Mouse (Mus musculus): Measurements from ENCODE around the gene Hist1h2ag. TPM values are rescaled to one million over a fixed set of nuclear protein-coding genes. Genes with fewer than 3 reads are reported as not detected.
"Not testable (repeated sequence)": the region's sequence is repeated elsewhere in the genome, so short reads cannot be mapped to it uniquely, and the experiment has no call there.

The Hist1h2ag gene
- polyA plus RNA-seq, 1 experiment from 2014 or later: 1.8 TPM

GRCm38 (mm10) chr13:22039364-22039763 is 3.4 kb downstream of the Hist1h2ag start:
- Histone ChIP-seq H3K27ac (ENCODE audit: low read length) (no peak overlapping the region), H3K4me3 (ENCODE audit: low read depth, low read length) (no peak overlapping the region), H3K4me1 (ENCODE audit: control insufficient read depth, insufficient read depth, low read length) (peaks cover 40% of the 10 kb centered on the region), H3K9me3 (replicated peaks; ENCODE audit: control insufficient read depth, low read length, poor library complexity, severe bottlenecking) (no peaks in the 10 kb centered on the region), H3K36me3 (ENCODE audit: control insufficient read depth, insufficient read depth, low read length) (no peaks in the 10 kb centered on the region), H3K9ac (ENCODE audit: low read depth, low read length) (no peak overlapping the region), H3K4me2 (ENCODE audit: low read length) (no peak overlapping the region), H3K27me3 (ENCODE audit: control insufficient read depth, insufficient read depth, low read depth, low read length) (no peaks in the 10 kb centered on the region)
- ATAC-seq: no peak
- WGBS: 66% methylated on average over 5 of the region's 5 CpGs

GRCm38 (mm10) chr13:22037415-22037814 is 5.3 kb downstream of the Hist1h2ag start:
- WGBS: 79% methylated on average over 2 of the region's 2 CpGs
- H3K27me3 ChIP-seq (ENCODE audit: control insufficient read depth, insufficient read depth, low read depth, low read length): no peaks in the 10 kb centered on the region
- H3K4me2 ChIP-seq (ENCODE audit: low read length): no peak overlapping the region
- H3K9me3 ChIP-seq (replicated peaks; ENCODE audit: control insufficient read depth, low read length, poor library complexity, severe bottlenecking): no peaks in the 10 kb centered on the region
- no peak overlapping the region for H3K27ac ChIP-seq (ENCODE audit: low read length)
- H3K36me3 ChIP-seq (ENCODE audit: control insufficient read depth, insufficient read depth, low read length): no peaks in the 10 kb centered on the region
- no peak overlapping the region for H3K4me3 ChIP-seq (ENCODE audit: low read depth, low read length)
- ATAC-seq: no peak
- peaks cover 33% of the 10 kb centered on the region for H3K4me1 ChIP-seq (ENCODE audit: control insufficient read depth, insufficient read depth, low read length)
- H3K9ac ChIP-seq (ENCODE audit: low read depth, low read length): no peak overlapping the region

- Histone ChIP-seq H3K27ac (ENCODE audit: low read length) (no peak overlapping the region), H3K4me2 (ENCODE audit: low read length) (no peak overlapping the region; the same call in 1 of the 2 replicates), H3K36me3 (ENCODE audit: control insufficient read depth, insufficient read depth, low read length) (no peaks in the 10 kb centered on the region), H3K27me3 (ENCODE audit: control insufficient read depth, insufficient read depth, low read depth, low read length) (no peaks in the 10 kb centered on the region), H3K9me3 (replicated peaks; ENCODE audit: control insufficient read depth, low read length, poor library complexity, severe bottlenecking) (no peaks in the 10 kb centered on the region), H3K4me3 (ENCODE audit: low read depth, low read length) (no peak overlapping the region), H3K9ac (ENCODE audit: low read depth, low read length) (no peak overlapping the region), H3K4me1 (ENCODE audit: control insufficient read depth, insufficient read depth, low read length) (peaks cover 29% of the 10 kb centered on the region)
- no peak for ATAC-seq
- 65% methylated on average over 3 of the region's 3 CpGs for WGBS
These were observed 5.8 kb downstream of the Hist1h2ag start for GRCm38 (mm10) chr13:22036986-22037385.

- peak overlapping the region; percentile 74 for H3K4me2 ChIP-seq (ENCODE audit: low read length)
- no peaks in the 10 kb centered on the region for H3K9me3 ChIP-seq (replicated peaks; ENCODE audit: control insufficient read depth, low read length, poor library complexity, severe bottlenecking)
- 0 out of 2 replicates have a peak overlapping the region, but pooled peaks have one; percentile 21 for H3K9ac ChIP-seq (ENCODE audit: low read depth, low read length)
- H3K4me3 ChIP-seq (ENCODE audit: low read depth, low read length): peak overlapping the region; percentile 40
- H3K27me3 ChIP-seq (ENCODE audit: control insufficient read depth, insufficient read depth, low read depth, low read length): no peaks in the 10 kb centered on the region
- no peaks in the 10 kb centered on the region for H3K36me3 ChIP-seq (ENCODE audit: control insufficient read depth, insufficient read depth, low read length)
- peak; percentile 22; the same call in 1 of the 2 replicates for ATAC-seq
- WGBS: 2% methylated on average over 17 of the region's 23 CpGs
- H3K4me1 ChIP-seq (ENCODE audit: control insufficient read depth, insufficient read depth, low read length): peaks cover 25% of the 10 kb centered on the region
- H3K27ac ChIP-seq (ENCODE audit: low read length): peak overlapping the region; percentile 59; the same call in 1 of the 2 replicates
These were observed 6.4 kb downstream of the Hist1h2ag start for GRCm38 (mm10) chr13:22036149-22036956.

- not testable (repeated sequence) for H3K36me3 ChIP-seq (ENCODE audit: control insufficient read depth, insufficient read depth, low read length); H3K27me3 ChIP-seq (ENCODE audit: control insufficient read depth, insufficient read depth, low read depth, low read length); H3K9me3 ChIP-seq (replicated peaks; ENCODE audit: control insufficient read depth, low read length, poor library complexity, severe bottlenecking)
- peak within 1 kb of the TSS; percentile 43 for H3K4me3 ChIP-seq (ENCODE audit: low read depth, low read length)
- peaks cover 22% of the 10 kb centered on the region for H3K4me1 ChIP-seq (ENCODE audit: control insufficient read depth, insufficient read depth, low read length)
- H3K4me2 ChIP-seq (ENCODE audit: low read length): peak within 1 kb of the TSS; percentile 74
- WGBS: under 1% methylated on average over 21 of the region's 69 CpGs
- peak within 1 kb of the TSS; percentile 59; the same call in 1 of the 2 replicates for H3K27ac ChIP-seq (ENCODE audit: low read length)
- H3K9ac ChIP-seq (ENCODE audit: low read depth, low read length): peak within 1 kb of the TSS; percentile 35; the same call in 1 of the 2 replicates
- ATAC-seq: peak; percentile 99
These were observed 7.2 kb downstream of the Hist1h2ag start, which contains the start of the genes Hist1h2ah and Hist1h2bk for GRCm38 (mm10) chr13:22035267-22036148. Hist1h2ah (minus strand) TSS chr13:22035568. Hist1h2bk (plus strand) TSS chr13:22035870.

- H3K9ac ChIP-seq (ENCODE audit: low read depth, low read length): peak overlapping the region; percentile 35; the same call in 1 of the 2 replicates
These were observed 8.1 kb downstream of the Hist1h2ag start for GRCm38 (mm10) chr13:22034443-22035266.

GRCm38 (mm10) chr13:22033741-22034442 is 8.9 kb downstream of the Hist1h2ag start:
- H3K27ac ChIP-seq (ENCODE audit: low read length): no peak overlapping the region
- H3K9ac ChIP-seq (ENCODE audit: low read depth, low read length): no peak overlapping the region
- no peaks in the 10 kb centered on the region for H3K36me3 ChIP-seq (ENCODE audit: control insufficient read depth, insufficient read depth, low read length)
- H3K9me3 ChIP-seq (replicated peaks; ENCODE audit: control insufficient read depth, low read length, poor library complexity, severe bottlenecking): no peaks in the 10 kb centered on the region
- H3K4me2 ChIP-seq (ENCODE audit: low read length): no peak overlapping the region
- H3K4me1 ChIP-seq (ENCODE audit: control insufficient read depth, insufficient read depth, low read length): peaks cover 14% of the 10 kb centered on the region
- 51% methylated on average over 5 of the region's 5 CpGs for WGBS
- no peaks in the 10 kb centered on the region for H3K27me3 ChIP-seq (ENCODE audit: control insufficient read depth, insufficient read depth, low read depth, low read length)
- ATAC-seq: no peak
- H3K4me3 ChIP-seq (ENCODE audit: low read depth, low read length): no peak overlapping the region

More at GRCm38 (mm10) chr13:22034443-22035266, 8.1 kb downstream of the Hist1h2ag start:
- Histone ChIP-seq H3K9me3 (replicated peaks; ENCODE audit: control insufficient read depth, low read length, poor library complexity, severe bottlenecking) (no peaks in the 10 kb centered on the region), H3K27ac (ENCODE audit: low read length) (no peak overlapping the region), H3K4me2 (ENCODE audit: low read length) (peak overlapping the region; percentile 64), H3K36me3 (ENCODE audit: control insufficient read depth, insufficient read depth, low read length) (no peaks in the 10 kb centered on the region), H3K4me3 (ENCODE audit: low read depth, low read length) (peak overlapping the region; percentile 33), H3K27me3 (ENCODE audit: control insufficient read depth, insufficient read depth, low read depth, low read length) (no peaks in the 10 kb centered on the region), H3K4me1 (ENCODE audit: control insufficient read depth, insufficient read depth, low read length) (peaks cover 14% of the 10 kb centered on the region)
- ATAC-seq: no peak; the same call in 1 of the 2 replicates
- WGBS: under 1% methylated on average over 10 of the region's 14 CpGs

- Histone ChIP-seq H3K27ac (ENCODE audit: low read length) (no peak overlapping the region), H3K9ac (ENCODE audit: low read depth, low read length) (no peak overlapping the region), H3K27me3 (ENCODE audit: control insufficient read depth, insufficient read depth, low read depth, low read length) (no peaks in the 10 kb centered on the region), H3K36me3 (ENCODE audit: control insufficient read depth, insufficient read depth, low read length) (no peaks in the 10 kb centered on the region), H3K4me3 (ENCODE audit: low read depth, low read length) (no peak overlapping the region), H3K9me3 (replicated peaks; ENCODE audit: control insufficient read depth, low read length, poor library complexity, severe bottlenecking) (no peaks in the 10 kb centered on the region), H3K4me1 (ENCODE audit: control insufficient read depth, insufficient read depth, low read length) (peaks cover 13% of the 10 kb centered on the region), H3K4me2 (ENCODE audit: low read length) (no peak overlapping the region)
- 15% methylated on average over 4 of the region's 4 CpGs for WGBS
- ATAC-seq: no peak
These were observed 12.3 kb downstream of the Hist1h2ag start for GRCm38 (mm10) chr13:22030493-22030892.

All from midbrain, embryonic 16.5 days (tissue).